Mouse (Mus musculus): ENCODE measurements around the gene Itpr3. TPM values are rescaled to one million over a fixed set of nuclear protein-coding genes. Genes with fewer than 3 reads are reported as not detected.

Itpr3 gene
- polyA plus RNA-seq, 1 experiment from 2014 or later: 0.45 TPM

- WGBS (ENCODE audit: insufficient replicate concordance): 83% methylated on average over 9 of the region's 9 CpGs
- H3K4me2 ChIP-seq (ENCODE audit: low read depth, low read length): no peak overlapping the region
- peaks cover 2% of the 10 kb centered on the region; the same call in 1 of the 2 replicates for H3K36me3 ChIP-seq (replicated peaks; ENCODE audit: insufficient read depth, low read length)
- ATAC-seq: no peak
- peak; percentile 47 for DNase-seq
- no peak for TF ChIP-seq EP300 (IDR thresholded peaks at IDR 0.05; ENCODE audit: low read depth)
- TF ChIP-seq CTCF (IDR thresholded peaks at IDR 0.05; ENCODE audit: low read depth): peak; percentile 62
- H3K27me3 ChIP-seq (ENCODE audit: insufficient read depth, low read length): no peaks in the 10 kb centered on the region
- no peaks in the 10 kb centered on the region for H3K9me3 ChIP-seq (ENCODE audit: low read length)
- no peaks in the 10 kb centered on the region for H3K4me1 ChIP-seq (ENCODE audit: insufficient read depth)
- H3K9ac ChIP-seq (replicated peaks): no peak overlapping the region
- no peak overlapping the region for H3K4me3 ChIP-seq (ENCODE audit: low read depth, low read length)
- no peak overlapping the region for H3K27ac ChIP-seq (ENCODE audit: low read depth)
Measured at GRCm38 (mm10) chr17:27106745-27107144, 49.6 kb downstream of the Itpr3 start.

GRCm38 (mm10) chr17:27107936-27108335 lies 50.8 kb downstream of the Itpr3 start:
- H3K4me1 ChIP-seq (ENCODE audit: insufficient read depth): no peaks in the 10 kb centered on the region
- no peaks in the 10 kb centered on the region for H3K9me3 ChIP-seq (ENCODE audit: low read length)
- ATAC-seq: no peak
- DNase-seq: no peak
- WGBS (ENCODE audit: insufficient replicate concordance): 72% methylated on average over 6 of the region's 6 CpGs
- H3K4me3 ChIP-seq (ENCODE audit: low read depth, low read length): no peak overlapping the region
- no peak for TF ChIP-seq CTCF (IDR thresholded peaks at IDR 0.05; ENCODE audit: low read depth)
- no peak for TF ChIP-seq EP300 (IDR thresholded peaks at IDR 0.05; ENCODE audit: low read depth)
- H3K36me3 ChIP-seq (replicated peaks; ENCODE audit: insufficient read depth, low read length): peaks cover 2% of the 10 kb centered on the region; the same call in 1 of the 2 replicates
- no peak overlapping the region for H3K9ac ChIP-seq (replicated peaks)
- no peak overlapping the region for H3K4me2 ChIP-seq (ENCODE audit: low read depth, low read length)
- H3K27me3 ChIP-seq (ENCODE audit: insufficient read depth, low read length): no peaks in the 10 kb centered on the region
- H3K27ac ChIP-seq (ENCODE audit: low read depth): no peak overlapping the region

GRCm38 (mm10) chr17:27110072-27110471 lies 53.0 kb downstream of the Itpr3 start:
- whole genome bisulfite sequencing (ENCODE audit: insufficient replicate concordance): 83% methylated on average over 7 of the region's 7 CpGs
- Histone ChIP-seq H3K9me3 (ENCODE audit: low read length) (no peaks in the 10 kb centered on the region), H3K9ac (replicated peaks) (no peak overlapping the region), H3K27ac (ENCODE audit: low read depth) (no peak overlapping the region), H3K4me2 (ENCODE audit: low read depth, low read length) (no peak overlapping the region), H3K27me3 (ENCODE audit: insufficient read depth, low read length) (no peaks in the 10 kb centered on the region), H3K36me3 (replicated peaks; ENCODE audit: insufficient read depth, low read length) (peaks cover 5% of the 10 kb centered on the region; the same call in 1 of the 2 replicates), H3K4me3 (ENCODE audit: low read depth, low read length) (no peak overlapping the region), H3K4me1 (ENCODE audit: insufficient read depth) (no peaks in the 10 kb centered on the region)
- DNase-seq (no peak), ATAC-seq (no peak)
- no peak for TF ChIP-seq EP300 (IDR thresholded peaks at IDR 0.05; ENCODE audit: low read depth)
- no peak for TF ChIP-seq CTCF (IDR thresholded peaks at IDR 0.05; ENCODE audit: low read depth)

- DNase-seq (no peak), ATAC-seq (no peak)
- Histone ChIP-seq H3K9me3 (ENCODE audit: low read length) (no peaks in the 10 kb centered on the region), H3K4me3 (ENCODE audit: low read depth, low read length) (no peak overlapping the region), H3K4me2 (ENCODE audit: low read depth, low read length) (no peak overlapping the region), H3K36me3 (replicated peaks; ENCODE audit: insufficient read depth, low read length) (peaks cover 11% of the 10 kb centered on the region), H3K27me3 (ENCODE audit: insufficient read depth, low read length) (no peaks in the 10 kb centered on the region), H3K9ac (replicated peaks) (no peak overlapping the region), H3K4me1 (ENCODE audit: insufficient read depth) (0 out of 2 replicates have a peak, but pooled peaks cover 4% of the 10 kb centered on the region), H3K27ac (ENCODE audit: low read depth) (no peak overlapping the region)
- TF ChIP-seq CTCF (IDR thresholded peaks at IDR 0.05; ENCODE audit: low read depth): no peak
- TF ChIP-seq EP300 (IDR thresholded peaks at IDR 0.05; ENCODE audit: low read depth): no peak
- 65% methylated on average over 25 of the region's 25 CpGs for WGBS (ENCODE audit: insufficient replicate concordance)
Measured at GRCm38 (mm10) chr17:27118676-27119539, 61.8 kb downstream of the Itpr3 start.

GRCm38 (mm10) chr17:27119540-27119895 lies 62.4 kb downstream of the Itpr3 start:
- Histone ChIP-seq H3K4me1 (ENCODE audit: insufficient read depth) (0 out of 2 replicates have a peak, but pooled peaks cover 8% of the 10 kb centered on the region), H3K27ac (ENCODE audit: low read depth) (no peak overlapping the region), H3K36me3 (replicated peaks; ENCODE audit: insufficient read depth, low read length) (peaks cover 13% of the 10 kb centered on the region), H3K4me2 (ENCODE audit: low read depth, low read length) (no peak overlapping the region), H3K9ac (replicated peaks) (no peak overlapping the region), H3K4me3 (ENCODE audit: low read depth, low read length) (no peak overlapping the region), H3K9me3 (ENCODE audit: low read length) (no peaks in the 10 kb centered on the region), H3K27me3 (ENCODE audit: insufficient read depth, low read length) (no peaks in the 10 kb centered on the region)
- TF ChIP-seq CTCF (IDR thresholded peaks at IDR 0.05; ENCODE audit: low read depth): no peak
- no peak for TF ChIP-seq EP300 (IDR thresholded peaks at IDR 0.05; ENCODE audit: low read depth)
- no peak for ATAC-seq
- DNase-seq: no peak
- WGBS (ENCODE audit: insufficient replicate concordance): 81% methylated on average over 4 of the region's 4 CpGs

- no peak overlapping the region for H3K27ac ChIP-seq (ENCODE audit: low read depth)
Measured at GRCm38 (mm10) chr17:27119954-27120353, 62.9 kb downstream of the Itpr3 start.

More at GRCm38 (mm10) chr17:27119954-27120353, 62.9 kb downstream of the Itpr3 start:
- Histone ChIP-seq H3K4me1 (ENCODE audit: insufficient read depth) (0 out of 2 replicates have a peak, but pooled peaks cover 8% of the 10 kb centered on the region), H3K27me3 (ENCODE audit: insufficient read depth, low read length) (no peaks in the 10 kb centered on the region), H3K4me3 (ENCODE audit: low read depth, low read length) (no peak overlapping the region), H3K9me3 (ENCODE audit: low read length) (no peaks in the 10 kb centered on the region), H3K9ac (replicated peaks) (no peak overlapping the region), H3K36me3 (replicated peaks; ENCODE audit: insufficient read depth, low read length) (peaks cover 10% of the 10 kb centered on the region), H3K4me2 (ENCODE audit: low read depth, low read length) (no peak overlapping the region)
- DNase-seq: no peak
- 75% methylated on average over 8 of the region's 8 CpGs for WGBS (ENCODE audit: insufficient replicate concordance)
- no peak for ATAC-seq
- TF ChIP-seq EP300 (IDR thresholded peaks at IDR 0.05; ENCODE audit: low read depth) (no peak), CTCF (IDR thresholded peaks at IDR 0.05; ENCODE audit: low read depth) (no peak)

Measured in liver, postnatal 0 days (tissue).